Comparison of ENCODE assay signal across 7 mouse cellular contexts in the genomic region with DNA sequence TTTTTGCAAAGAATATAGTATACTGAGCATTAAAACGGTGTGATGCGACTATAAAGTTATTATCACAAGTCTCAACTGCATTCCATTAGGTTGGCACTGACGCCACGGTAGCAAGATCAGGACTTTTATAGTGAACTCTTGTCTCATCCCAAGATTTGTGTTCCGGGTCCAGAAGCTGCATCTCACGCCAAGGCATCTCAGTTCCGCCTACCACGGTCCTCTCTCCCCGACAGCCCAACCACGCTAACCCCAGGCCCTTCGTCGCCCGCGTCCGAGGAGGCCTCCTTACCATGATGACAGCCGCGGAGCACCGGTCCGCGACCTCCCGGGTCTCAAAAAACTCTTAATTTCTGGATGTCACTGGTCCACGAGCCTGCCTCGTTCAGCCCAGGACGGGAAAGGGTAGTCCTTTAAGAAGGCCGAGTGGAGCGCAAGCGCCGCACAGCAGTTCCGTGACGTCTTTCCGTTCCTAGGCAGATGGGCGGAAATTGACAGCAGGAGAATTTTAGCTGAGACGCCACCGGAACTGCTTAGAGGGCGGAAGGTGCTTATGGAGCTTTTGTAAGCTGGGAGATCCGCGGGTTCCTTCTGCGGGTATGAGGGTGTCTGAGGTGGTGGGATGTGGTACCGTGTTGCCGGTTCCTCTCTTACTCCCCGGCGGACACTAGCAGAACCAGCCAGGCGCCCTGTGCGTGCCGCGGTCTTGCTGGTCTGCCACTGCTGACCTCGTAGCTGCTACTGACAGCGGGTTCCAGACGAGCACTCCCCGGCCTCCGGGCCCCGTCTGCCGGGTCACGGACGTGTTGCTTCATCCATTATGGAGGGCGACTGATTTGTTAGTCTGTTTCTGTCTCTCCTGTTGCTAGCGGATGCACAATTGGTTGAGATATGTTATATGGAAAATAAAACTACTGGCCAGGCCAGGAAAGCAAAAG. TPM values are rescaled to one million over a fixed set of nuclear protein-coding genes. Genes with fewer than 3 reads are reported as not detected.
DNase-seq lines count a peak whose midpoint lies in the region; ATAC-seq lines count a peak whose summit lies in the region.

A gene (plus strand): TSS at position 472 of the 935 bp plus-strand sequence.
A gene (minus strand): TSS at position 472 of the 935 bp plus-strand sequence.

- intact Hi-C loops in left cerebral cortex, postnatal 36 days (cut with DNase I) = no loop called here

- WGBS in intestine, embryonic 16.5 days = under 1% methylated on average over 57 of the region's 57 CpGs
- under 1% methylated on average over 57 of the region's 57 CpGs for WGBS in midbrain, embryonic 11.5 days

- H3K36me3 ChIP-seq in intestine, embryonic 16.5 days (ENCODE audit: control insufficient read depth, insufficient read depth, low read length) = peaks cover 7% of the 10 kb centered on the region; the same call in 1 of the 2 replicates
- H3K36me3 ChIP-seq in midbrain, embryonic 11.5 days (ENCODE audit: control insufficient read depth, insufficient read depth, low read length) = no peaks in the 10 kb centered on the region; the same call in 1 of the 2 replicates

- H3K4me1 ChIP-seq in intestine, embryonic 16.5 days (ENCODE audit: control insufficient read depth, insufficient read depth, low read length) = peaks cover 6% of the 10 kb centered on the region
- peaks cover 4% of the 10 kb centered on the region; the same call in 1 of the 2 replicates for H3K4me1 ChIP-seq in midbrain, embryonic 11.5 days (ENCODE audit: control insufficient read depth, insufficient read depth, low read length)

- no peaks in the 10 kb centered on the region for H3K27me3 ChIP-seq in intestine, embryonic 16.5 days (replicated peaks; ENCODE audit: control insufficient read depth, insufficient read depth, low read length)
- no peaks in the 10 kb centered on the region for H3K27me3 ChIP-seq in midbrain, embryonic 11.5 days (ENCODE audit: control insufficient read depth, insufficient read depth, low read length)

- peak within 1 kb of the TSS; percentile 66 for H3K27ac ChIP-seq in intestine, embryonic 16.5 days (ENCODE audit: low read length)
- peak within 1 kb of the TSS; percentile 71 for H3K27ac ChIP-seq in midbrain, embryonic 11.5 days (ENCODE audit: low read depth, low read length)

- peak within 1 kb of the TSS; percentile 75 for H3K9ac ChIP-seq in intestine, embryonic 16.5 days (ENCODE audit: low read depth, low read length)
- H3K9ac ChIP-seq in midbrain, embryonic 11.5 days (ENCODE audit: low read length) = peak within 1 kb of the TSS; percentile 79

- peak; percentile 85 for DNase-seq in adrenal gland, adult 8-10 months
- peak; percentile 92 for DNase-seq in embryo, embryonic 9.5 days (ENCODE audit: extremely low spot score)
- DNase-seq in gastrocnemius, postnatal 4 days (ENCODE audit: low spot score in 2 of 2) = peak; percentile 57 to 84
- DNase-seq in left cerebral cortex, postnatal 36 days (ENCODE audit: low spot score in 2 of 2) = peak; percentile 91 to 92
- DNase-seq in midbrain, embryonic 11.5 days (ENCODE audit: low spot score, missing footprints) = peak; percentile 98
- DNase-seq in skeletal muscle tissue, adult 2 months (ENCODE audit: low read depth, low spot score) = peak; percentile 88

- peak within 1 kb of the TSS; percentile 67 for H3K4me2 ChIP-seq in intestine, embryonic 16.5 days (ENCODE audit: low read depth, low read length)
- H3K4me2 ChIP-seq in midbrain, embryonic 11.5 days = peak within 1 kb of the TSS; percentile 75

- no peaks in the 10 kb centered on the region for H3K9me3 ChIP-seq in intestine, embryonic 16.5 days (ENCODE audit: control insufficient read depth, low read length)
- H3K9me3 ChIP-seq in midbrain, embryonic 11.5 days (ENCODE audit: control insufficient read depth, low read length) = no peaks in the 10 kb centered on the region

- ATAC-seq in intestine, embryonic 16.5 days = peak; percentile 99
- peak; percentile 96 for ATAC-seq in midbrain, embryonic 11.5 days (ENCODE audit: low FRiP score)

- peak within 1 kb of the TSS; percentile 65 for H3K4me3 ChIP-seq in intestine, embryonic 16.5 days (ENCODE audit: low read length)
- H3K4me3 ChIP-seq in midbrain, embryonic 11.5 days (ENCODE audit: low read depth, low read length) = peak within 1 kb of the TSS; percentile 82

RNA-seq across cellular contexts. Expression of the first gene that starts in this region (rescaled TPM):
- 10 to 100 TPM; 40.3 to 52.3 (median 41.8) TPM for total RNA-seq in adrenal gland, adult 8-10 months (2022)
- 10 to 100 TPM; 27.4 to 30.0 TPM for total RNA-seq in gastrocnemius, postnatal 4 days (2021)
- polyA plus RNA-seq in intestine, embryonic 16.5 days (2015; fragmentation: Nextera tagmentation; extraction: Ambion mirVana) = 37.8 and 41.3 TPM in 2 replicates
- 10 to 100 TPM; 21.0 to 30.8 TPM for total RNA-seq in left cerebral cortex, postnatal 36 days (2021)
- polyA plus RNA-seq in midbrain, embryonic 11.5 days (2014; fragmentation: Nextera tagmentation; extraction: Ambion mirVana) = 32.8 and 36.6 TPM in 2 replicates

RNA-seq across cellular contexts. Expression of the second gene that starts in this region (rescaled TPM):
- 10 to 100 TPM; 42.2 to 64.1 (median 53.1) TPM for total RNA-seq in adrenal gland, adult 8-10 months (2022)
- total RNA-seq in gastrocnemius, postnatal 4 days (2021) = 100 to 1,000 TPM; 101 to 105 TPM
- polyA plus RNA-seq in intestine, embryonic 16.5 days (2015; fragmentation: Nextera tagmentation; extraction: Ambion mirVana) = 47.9 and 51.2 TPM in 2 replicates
- 10 to 100 TPM; 37.1 to 37.3 TPM for total RNA-seq in left cerebral cortex, postnatal 36 days (2021)
- polyA plus RNA-seq in midbrain, embryonic 11.5 days (2014; fragmentation: Nextera tagmentation; extraction: Ambion mirVana) = 64.7 and 69.8 TPM in 2 replicates

Comparison
In these comparisons a context has a peak if more than half of its experiments do, and no peak if none do; other contexts are left out.
1. Peak in every context shown above with its lines: DNase-seq, ATAC-seq, H3K4me3 ChIP-seq and H3K27ac ChIP-seq.